Comparison of ENCODE assay signal across 9 mouse cellular contexts in genomic region chr4:55292277-55292676, GRCm38 (mm10). TPM values are rescaled to one million over a fixed set of nuclear protein-coding genes. Genes with fewer than 3 reads are reported as not detected.
DNase-seq lines count a peak whose midpoint lies in the region; ATAC-seq lines count a peak whose summit lies in the region.
"Had no signal": no experiment of that assay in that cellular context is flagged by ENCODE, and none has a peak within 500 bp of the region (broad histone marks: within the 10 kb centered on the region; RNA-seq: fewer than 3 reads in every experiment).

No protein-coding gene starts in this region.

- no peaks in the 10 kb centered on the region for H3K9me3 ChIP-seq in liver, embryonic 13.5 days (replicated peaks)
- H3K9me3 ChIP-seq: limb, embryonic 12.5 days had no signal

- H3K36me3 ChIP-seq in liver, embryonic 13.5 days, result no peaks in the 10 kb centered on the region
- H3K36me3 ChIP-seq: limb, embryonic 12.5 days had no signal

- H3K9ac ChIP-seq in liver, embryonic 13.5 days, result no peak overlapping the region
- H3K9ac ChIP-seq: limb, embryonic 12.5 days had no signal

- no peak overlapping the region for H3K4me2 ChIP-seq in liver, embryonic 13.5 days
- H3K4me2 ChIP-seq: limb, embryonic 12.5 days had no signal

- H3K27me3 ChIP-seq in liver, embryonic 13.5 days, result no peaks in the 10 kb centered on the region
- H3K27me3 ChIP-seq: limb, embryonic 12.5 days had no signal

- peaks cover 19% of the 10 kb centered on the region for H3K4me1 ChIP-seq in liver, embryonic 13.5 days (replicated peaks)

- H3K27ac ChIP-seq in liver, embryonic 13.5 days, result no peak overlapping the region
- H3K27ac ChIP-seq: limb, embryonic 12.5 days had no signal

- H3K4me3 ChIP-seq in liver, embryonic 13.5 days (replicated peaks), result no peak overlapping the region
- H3K4me3 ChIP-seq: limb, embryonic 12.5 days had no signal

- WGBS in liver, embryonic 13.5 days (ENCODE audit: insufficient replicate concordance), result 49% methylated on average over 5 of the region's 5 CpGs

- DNase-seq in kidney, adult 9 months, result peak; percentile 17
- no peak for DNase-seq in kidney, postnatal 25 days
- DNase-seq in A20 (ENCODE audit: low read depth, low spot score) (peak; percentile 69), ES-CJ7 (ENCODE audit: low read depth, low spot score) (peak; percentile 80)
- peak; percentile 47 for DNase-seq in liver, embryonic 13.5 days
- DNase-seq in ovary, postnatal 14 days (ENCODE audit: low spot score), result no peak
- no peak for DNase-seq in gastrocnemius, adult 8-10 months (ENCODE audit: low spot score in 2 of 2)
- no peak for DNase-seq in layer of hippocampus, adult 9-10 months (ENCODE audit: low spot score)

- ATAC-seq in liver, embryonic 13.5 days (ENCODE audit: low read depth), result peak; percentile 55; the same call in 1 of the 2 replicates

RNA-seq across cellular contexts. Expression of gene Rad23b, which starts 57.6 kb away (rescaled TPM):
- polyA plus RNA-seq in liver, embryonic 13.5 days (2015; fragmentation: Nextera tagmentation; extraction: Ambion mirVana), result 42.4 and 45.1 TPM in 2 replicates
- 100 to 1,000 TPM; 125 to 157 (median 139) TPM for total RNA-seq in gastrocnemius, adult 8-10 months (2022)

Comparison
In these comparisons a context has a peak if more than half of its experiments do, and no peak if none do; other contexts are left out.
1. DNase-seq: peak in kidney, adult 9 months (single experiment), A20 (single experiment), ES-CJ7 (single experiment) and liver, embryonic 13.5 days (single experiment); none in kidney, postnatal 25 days (0 of 2), ovary, postnatal 14 days (single experiment), gastrocnemius, adult 8-10 months (0 of 2) and layer of hippocampus, adult 9-10 months (single experiment).